Mouse (Mus musculus): ENCODE results near the gene 1700001C19Rik. TPM values are rescaled to one million over a fixed set of nuclear protein-coding genes. Genes with fewer than 3 reads are reported as not detected.
A peak's percentile ranks its signal among the peaks of the same experiment; 100 is the strongest.

Gene 1700001C19Rik
- total and polyA plus RNA-seq, 3 experiments, result not detected

DNA sequence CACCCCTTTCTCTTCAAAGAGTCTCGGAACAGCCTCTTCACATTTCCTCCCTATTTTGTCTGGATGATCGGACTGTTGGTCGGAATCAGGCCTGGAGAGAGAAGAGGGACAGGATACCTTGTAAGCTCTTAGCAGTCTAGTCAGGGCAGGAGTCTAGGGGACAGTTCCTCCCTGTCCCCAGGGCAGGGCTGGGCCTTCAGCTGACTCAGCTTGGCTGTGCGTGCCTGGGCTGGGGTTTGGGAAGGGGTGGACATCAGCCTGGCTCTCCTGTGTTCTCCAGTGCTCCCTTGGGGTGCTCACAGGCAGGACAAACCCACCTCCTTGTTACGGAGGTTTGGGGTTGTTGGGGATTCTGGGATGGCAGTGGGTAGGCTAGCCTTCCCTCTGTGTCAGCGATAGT, 1.4 kb upstream of the 1700001C19Rik start:
- H3K4me2 ChIP-seq (ENCODE audit: insufficient read depth, low read depth, poor library complexity, severe bottlenecking), result no peak overlapping the region
- no peak overlapping the region for H3K4me3 ChIP-seq (replicated peaks in 1 of 3; ENCODE audit: low read depth in 2 of 3, low read length in 2 of 3, poor library complexity in 1 of 3)
- dilution Hi-C loops (cut with MboI; ENCODE audit: extremely low pct_ligation_motif_present, extremely low pct_unique_long_range_greater_than_20kb, low sequenced_read_pairs), result no loop called here
- TF ChIP-seq CHD2 (IDR thresholded peaks at IDR 0.05; ENCODE audit: low read length) (no peak), POLR2A (IDR thresholded peaks at IDR 0.05; ENCODE audit: low read depth, low read length) (no peak), IRF4 (IDR thresholded peaks at IDR 0.05; ENCODE audit: low read depth, low read length) (no peak), MXI1 (IDR thresholded peaks at IDR 0.05; ENCODE audit: low read depth, low read length) (no peak), CHD1 (IDR thresholded peaks at IDR 0.05; ENCODE audit: low read depth, low read length) (no peak), POLR2AphosphoS2 (IDR thresholded peaks at IDR 0.05; ENCODE audit: low read depth, low read length) (no peak), MAFK (IDR thresholded peaks at IDR 0.05; ENCODE audit: insufficient replicate concordance, low read length) (no peak)
- no peak for DNase-seq (ENCODE audit: extremely low read depth)
- in situ Hi-C loops (cut with MboI; ENCODE audit: low pct_ligation_motif_present, low pct_unique_long_range_greater_than_20kb, low sequenced_read_pairs), result no loop called here
- H3K27ac ChIP-seq (ENCODE audit: insufficient read depth, low read depth), result no peak overlapping the region
- H3K79me2 ChIP-seq (replicated peaks; ENCODE audit: control insufficient read depth, extremely low read depth, insufficient read depth, poor library complexity, severe bottlenecking), result no peaks in the 10 kb centered on the region
- peaks cover 8% of the 10 kb centered on the region for H3K9me3 ChIP-seq (replicated peaks; ENCODE audit: low read length)
- H3K36me3 ChIP-seq (replicated peaks in 1 of 2; ENCODE audit: control insufficient read depth in 1 of 2, insufficient read depth in 1 of 2, low read length in 1 of 2), result no peaks in the 10 kb centered on the region
- no peaks in the 10 kb centered on the region for H3K27me3 ChIP-seq (replicated peaks)
- no peak overlapping the region for H3K9ac ChIP-seq (ENCODE audit: insufficient read depth, low read depth)
- H3K4me1 ChIP-seq (ENCODE audit: control insufficient read depth in 1 of 2, insufficient read depth in 2 of 2), result peaks cover 4 to 31% of the 10 kb centered on the region in 2 experiments

DNA sequence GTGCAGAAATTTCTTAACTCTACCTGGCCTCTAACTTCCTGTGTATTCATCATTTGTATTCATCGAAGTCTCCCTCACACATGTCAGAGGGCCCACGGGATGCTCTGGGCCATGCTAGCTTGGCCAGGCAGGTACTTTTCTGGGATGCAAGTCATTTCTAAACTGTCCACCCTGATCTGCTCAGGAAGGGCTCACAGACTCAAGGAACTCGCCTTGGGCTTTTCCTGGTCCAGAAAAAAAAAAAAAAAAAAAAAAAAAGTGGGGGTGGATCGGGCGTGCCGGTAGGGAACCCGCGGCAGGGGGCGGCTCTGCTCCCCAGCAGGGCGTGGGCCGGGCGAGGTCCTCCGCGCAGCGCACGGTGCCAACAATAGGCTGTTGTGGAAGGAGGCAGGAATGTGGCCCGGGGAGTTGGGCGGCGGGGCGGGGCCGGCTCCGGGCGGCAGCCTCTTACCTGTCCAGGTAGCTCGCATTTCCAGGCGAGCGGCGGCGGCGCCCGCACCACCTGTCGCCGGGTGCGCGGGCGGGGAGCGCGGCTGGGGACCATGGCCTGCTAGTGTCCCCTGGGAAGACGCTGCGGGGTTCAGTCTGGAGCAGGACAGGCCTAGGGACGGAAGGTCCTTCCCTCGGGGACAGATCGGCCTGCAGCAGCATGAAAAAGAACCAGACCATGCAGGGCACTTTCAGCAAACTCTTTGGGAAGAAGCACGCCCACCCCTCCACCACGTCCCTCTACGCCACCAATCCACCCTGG, 845 bp downstream of the 1700001C19Rik start, which contains the start of gene AI661453:
AI661453 (plus strand) TSS at position 460 of the 751 bp plus-strand sequence.
- no peaks in the 10 kb centered on the region for H3K27me3 ChIP-seq (replicated peaks)
- TF ChIP-seq IRF4 (IDR thresholded peaks at IDR 0.05; ENCODE audit: low read depth, low read length) (no peak), TCF12 (IDR thresholded peaks at IDR 0.05; ENCODE audit: low read depth, low read length) (no peak), SMC3 (IDR thresholded peaks at IDR 0.05; ENCODE audit: low read depth, low read length) (no peak), EP300 (IDR thresholded peaks at IDR 0.05; ENCODE audit: low read length) (no peak), BHLHE40 (IDR thresholded peaks at IDR 0.05; ENCODE audit: low read depth, low read length) (no peak), USF1 (IDR thresholded peaks at IDR 0.05; ENCODE audit: low read depth, low read length) (no peak), SIN3A (IDR thresholded peaks at IDR 0.05; ENCODE audit: low read length) (no peak)
- in situ Hi-C loops (cut with MboI; ENCODE audit: low pct_ligation_motif_present, low pct_unique_long_range_greater_than_20kb, low sequenced_read_pairs) (no loop called here), dilution Hi-C loops (cut with MboI; ENCODE audit: extremely low pct_ligation_motif_present, extremely low pct_unique_long_range_greater_than_20kb, low sequenced_read_pairs) (no loop called here)
- H3K4me3 ChIP-seq (replicated peaks in 1 of 3; ENCODE audit: low read depth in 2 of 3, low read length in 2 of 3, poor library complexity in 1 of 3), result no peak within 1 kb of the TSS
- no peak for DNase-seq (ENCODE audit: extremely low read depth)
- no peak within 1 kb of the TSS for H3K4me2 ChIP-seq (ENCODE audit: insufficient read depth, low read depth, poor library complexity, severe bottlenecking)
- no peak within 1 kb of the TSS for H3K9ac ChIP-seq (ENCODE audit: insufficient read depth, low read depth)
- H3K79me2 ChIP-seq (replicated peaks; ENCODE audit: control insufficient read depth, extremely low read depth, insufficient read depth, poor library complexity, severe bottlenecking), result no peaks in the 10 kb centered on the region
- H3K9me3 ChIP-seq (replicated peaks; ENCODE audit: low read length), result peaks cover 8% of the 10 kb centered on the region
- H3K27ac ChIP-seq (ENCODE audit: insufficient read depth, low read depth), result no peak within 1 kb of the TSS
- H3K4me1 ChIP-seq (ENCODE audit: control insufficient read depth in 1 of 2, insufficient read depth in 2 of 2), result peaks cover 4 to 24% of the 10 kb centered on the region in 2 experiments
- H3K36me3 ChIP-seq (replicated peaks in 1 of 2; ENCODE audit: control insufficient read depth in 1 of 2, insufficient read depth in 1 of 2, low read length in 1 of 2), result no peaks in the 10 kb centered on the region

DNA sequence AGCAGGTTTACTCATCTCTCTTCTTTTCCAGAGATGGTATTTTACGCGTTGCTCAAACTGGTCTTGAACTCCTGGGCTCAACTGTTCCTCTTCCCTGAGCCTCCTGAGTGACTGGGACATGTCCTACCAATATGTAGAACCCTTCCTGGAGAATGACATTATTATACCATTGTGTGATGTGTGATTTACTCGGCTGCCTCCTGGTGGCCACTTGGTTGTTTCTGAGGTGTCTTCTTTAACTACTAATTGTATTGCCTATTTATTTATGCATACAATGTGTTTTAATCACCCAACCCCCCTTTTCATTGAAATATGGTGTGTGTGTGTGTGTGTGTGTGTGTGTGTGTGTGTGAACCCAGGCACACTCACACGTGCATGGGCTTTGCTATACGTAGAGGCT, 6.4 kb downstream of the 1700001C19Rik start:
- in situ Hi-C loops (cut with MboI; ENCODE audit: low pct_ligation_motif_present, low pct_unique_long_range_greater_than_20kb, low sequenced_read_pairs), result no loop called here
- no peak overlapping the region for H3K4me2 ChIP-seq (ENCODE audit: insufficient read depth, low read depth, poor library complexity, severe bottlenecking)
- H3K27me3 ChIP-seq (replicated peaks), result peaks cover 8% of the 10 kb centered on the region
- no peak overlapping the region for H3K27ac ChIP-seq (ENCODE audit: insufficient read depth, low read depth)
- no peaks in the 10 kb centered on the region for H3K4me1 ChIP-seq (ENCODE audit: control insufficient read depth in 1 of 2, insufficient read depth in 2 of 2)
- no peak for TF ChIP-seq POLR2AphosphoS2 (IDR thresholded peaks at IDR 0.05; ENCODE audit: low read depth, low read length)
- no peak for TF ChIP-seq ZC3H11A (IDR thresholded peaks at IDR 0.05; ENCODE audit: low read depth, low read length)
- peak; percentile 18; the same call in 1 of the 2 replicates for TF ChIP-seq RAD21 (IDR thresholded peaks at IDR 0.05; ENCODE audit: low read depth, low read length)
- no peak for TF ChIP-seq E2F4 (IDR thresholded peaks at IDR 0.05; ENCODE audit: insufficient replicate concordance, low read depth, low read length)
- TF ChIP-seq MAFK (IDR thresholded peaks at IDR 0.05; ENCODE audit: insufficient replicate concordance, low read length), result no peak
- no peak for TF ChIP-seq JUN (IDR thresholded peaks at IDR 0.05; ENCODE audit: insufficient read depth, low read depth, low read length)
- TF ChIP-seq CHD1 (IDR thresholded peaks at IDR 0.05; ENCODE audit: low read depth, low read length), result no peak
- TF ChIP-seq USF2 (conservative IDR thresholded peaks at IDR 0.05; ENCODE audit: low read depth, low read length), result no peak
- no peak for TF ChIP-seq UBTF (IDR thresholded peaks at IDR 0.05; ENCODE audit: low read depth, low read length)
- no peak for TF ChIP-seq ETS1 (conservative IDR thresholded peaks at IDR 0.05; ENCODE audit: low read depth, low read length)
- TF ChIP-seq SMC3 (IDR thresholded peaks at IDR 0.05; ENCODE audit: low read depth, low read length), result peak; percentile 51
- peak in 1 of 2 experiments; percentile 63; a peak in 2 of 4 replicates for TF ChIP-seq CTCF (conservative IDR thresholded peaks at IDR 0.05 in 1 of 2, IDR thresholded peaks at IDR 0.05 in 1 of 2; ENCODE audit: low read depth in 2 of 2, low read length in 2 of 2)
- TF ChIP-seq IRF4 (IDR thresholded peaks at IDR 0.05; ENCODE audit: low read depth, low read length), result no peak
- TF ChIP-seq MYC (IDR thresholded peaks at IDR 0.05; ENCODE audit: low read depth, low read length), result no peak
- no peaks in the 10 kb centered on the region for H3K9me3 ChIP-seq (replicated peaks; ENCODE audit: low read length)
- H3K4me3 ChIP-seq (replicated peaks in 1 of 3; ENCODE audit: low read depth in 2 of 3, low read length in 2 of 3, poor library complexity in 1 of 3), result no peak overlapping the region
- dilution Hi-C loops (cut with MboI; ENCODE audit: extremely low pct_ligation_motif_present, extremely low pct_unique_long_range_greater_than_20kb, low sequenced_read_pairs), result no loop called here
- no peak overlapping the region for H3K9ac ChIP-seq (ENCODE audit: insufficient read depth, low read depth)
- DNase-seq (ENCODE audit: extremely low read depth), result no peak
- no peaks in the 10 kb centered on the region for H3K36me3 ChIP-seq (replicated peaks in 1 of 2; ENCODE audit: control insufficient read depth in 1 of 2, insufficient read depth in 1 of 2, low read length in 1 of 2)
- H3K79me2 ChIP-seq (replicated peaks; ENCODE audit: control insufficient read depth, extremely low read depth, insufficient read depth, poor library complexity, severe bottlenecking), result no peaks in the 10 kb centered on the region
